Mouse (Mus musculus): ENCODE data around the gene Tmem170b.

DNA sequence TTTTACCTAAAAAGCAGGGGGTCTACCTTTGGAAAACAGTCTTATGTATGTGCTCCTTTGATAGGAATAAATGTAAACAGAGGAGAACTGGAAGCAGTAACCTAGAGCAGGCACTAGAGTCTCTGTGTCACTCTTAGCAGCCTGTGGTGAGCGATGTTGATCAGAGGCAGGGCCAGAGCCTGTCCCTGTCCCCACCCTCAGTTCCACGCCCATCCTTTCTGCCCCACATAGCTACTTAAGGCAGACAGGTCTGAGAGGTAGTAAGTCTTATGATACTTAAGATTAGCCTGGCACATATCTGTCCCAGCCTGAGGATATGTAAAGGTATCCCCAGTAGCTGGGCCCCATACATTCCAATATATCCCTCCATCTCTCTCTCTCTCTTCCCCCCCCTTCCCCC, 2.9 kb downstream of the Tmem170b start:
- TF ChIP-seq POLR2A (IDR thresholded peaks at IDR 0.05; ENCODE audit: borderline replicate concordance, extremely low read depth, insufficient read depth, insufficient read length, poor library complexity, severe bottlenecking) (no peak), CTCF (IDR thresholded peaks at IDR 0.05; ENCODE audit: borderline replicate concordance, extremely low read depth, insufficient read depth, insufficient read length) (no peak)
